Mouse (Mus musculus) liver, embryonic 14.5 days (tissue): ENCODE data around the gene Lhb. TPM values are rescaled to one million over a fixed set of nuclear protein-coding genes. Genes with fewer than 3 reads are reported as not detected.
"Not testable (repeated sequence)": the region's sequence is repeated elsewhere in the genome, so short reads cannot be mapped to it uniquely, and the experiment has no call there.

ENCODE experiments used
- ATAC-seq: fragments of 200-750 bp; cut with Nextera tagmentation; 2 replicates; pipeline ENCODE4 v1.8.0; 2017; ENCODE audit warnings: moderate number of reproducible peaks, mild to moderate bottlenecking, moderate library complexity; ENCODE audit not compliant: insufficient read depth
- DNase-seq, 3 experiments: peaks; one replicate each; pipeline ENCODE4 v3.0.0-alpha.2; 2012 to 2013; ENCODE audit warnings: low read depth in 3 of 3, low spot score in 3 of 3
- H3K27ac ChIP-seq: fragments of 300-500 bp; sonication (generic); 2 replicates; pipeline ENCODE4 v1.5.1; 2014; ENCODE audit warnings: moderate library complexity, mild to moderate bottlenecking, control low read depth, inconsistent platforms
- H3K27me3 ChIP-seq: fragments of 300-500 bp; sonication (generic); 2 replicates; pipeline ENCODE4 v1.6.1; 2014; ENCODE audit warnings: mild to moderate bottlenecking, low read length, moderate library complexity; ENCODE audit not compliant: control insufficient read depth, insufficient read depth
- H3K36me3 ChIP-seq: fragments of 300-500 bp; sonication (generic); replicated peaks from 2 replicates; pipeline ENCODE4 v1.6.1; 2014; ENCODE audit warnings: low read depth; ENCODE audit not compliant: control insufficient read depth, insufficient read depth
- H3K4me1 ChIP-seq, 2 experiments: fragments of 200-500 bp in 1 of 2; fragments of 300-500 bp in 1 of 2; sonication (generic) in 1 of 2; replicated peaks; 2 replicates each; pipeline ENCODE4 v1.6.1; 2012 to 2014; ENCODE audit warnings: antibody characterized with exemption in 1 of 2, inconsistent platforms in 1 of 2, low read length in 1 of 2; ENCODE audit not compliant: control insufficient read depth in 2 of 2, insufficient read depth in 2 of 2
- H3K4me2 ChIP-seq: fragments of 300-500 bp; sonication (generic); 2 replicates; pipeline ENCODE4 v1.6.1; 2014; ENCODE audit warnings: low read depth, mild to moderate bottlenecking, control low read depth, moderate library complexity
- H3K4me3 ChIP-seq, 2 experiments: fragments of 200-500 bp in 1 of 2; fragments of 300-500 bp in 1 of 2; sonication (generic) in 1 of 2; 2 replicates each; pipeline ENCODE4 v1.5.1; 2012 to 2014; ENCODE audit warnings: low read depth in 2 of 2, low read length in 2 of 2, mild to moderate bottlenecking in 2 of 2, control low read depth in 1 of 2, inconsistent platforms in 1 of 2, moderate library complexity in 1 of 2; ENCODE audit not compliant: insufficient read depth in 1 of 2
- H3K9ac ChIP-seq: fragments of 300-500 bp; sonication (generic); replicated peaks from 2 replicates; pipeline ENCODE4 v1.6.1; 2014; ENCODE audit warnings: mild to moderate bottlenecking, control low read depth, moderate library complexity
- H3K9me3 ChIP-seq: fragments of 300-500 bp; sonication (generic); 2 replicates; pipeline ENCODE4 v1.6.1; 2016; ENCODE audit warnings: low read length, mixed read lengths; ENCODE audit not compliant: control insufficient read depth
- CTCF ChIP-seq: IDR thresholded peaks from 2 replicates; pipeline ENCODE4 v1.5.1; 2016; ENCODE audit warnings: antibody characterized with exemption, low read depth, control low read depth
- EP300 ChIP-seq: IDR thresholded peaks from 2 replicates; pipeline ENCODE4 v1.6.1; 2016; ENCODE audit warnings: antibody characterized with exemption, low read depth
- WGBS: fragments of 180-500 bp; shearing (Covaris S2); extraction: QIAGEN DNeasy Blood & Tissue Kit; methylation state at CpG from one replicate; pipeline ENCODE4 v1.1.7; 2014; ENCODE audit not compliant: insufficient replicate concordance; 5-methylcytosine and 5-hydroxymethylcytosine counted together
- polyA plus RNA-seq, 2 experiments: library from polyadenylated mRNA; depleted of rRNA in 1 of 2; stranded (reverse) in 1 of 2; unstranded in 1 of 2; fragments of >200 nt; fragmentation: Nextera tagmentation in 1 of 2; extraction: Ambion mirVana in 1 of 2; gene quantifications; 2 replicates each; pipeline versions ENCODE4 v1.2.1 to v1.2.3; 2012 to 2014

The Lhb gene
- polyA plus RNA-seq, 2 experiments: not detected

DNA sequence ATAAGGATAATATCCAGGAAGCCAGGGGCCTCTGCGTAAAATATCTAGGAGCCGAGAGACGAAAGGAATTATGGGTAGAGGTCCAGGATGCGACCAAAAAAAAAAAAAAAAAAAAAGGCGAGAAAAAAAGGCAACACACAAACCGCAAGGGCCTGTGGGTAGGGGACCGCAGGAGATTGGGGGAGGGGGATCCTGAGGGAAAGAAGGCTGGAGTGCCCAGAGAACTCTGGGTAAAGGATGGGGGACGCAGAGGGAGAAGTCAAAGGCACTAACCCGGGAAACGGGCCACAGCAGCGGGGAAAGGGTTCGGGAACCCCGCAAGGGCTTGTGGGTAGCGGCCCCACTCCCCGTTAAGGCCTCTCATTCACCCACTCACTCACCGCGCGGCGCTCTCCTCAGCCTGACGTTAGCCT, 25.5 kb upstream of the Lhb start:
- peaks cover 41% of the 10 kb centered on the region for H3K36me3 ChIP-seq
- TF ChIP-seq CTCF (no peak), EP300 (no peak; the same call in 1 of the 2 replicates)
- peak overlapping the region; percentile 92 to 96 for H3K4me3 ChIP-seq
- peak overlapping the region; percentile 99 for H3K4me2 ChIP-seq
- peaks cover 15 to 17% of the 10 kb centered on the region in 2 experiments for H3K4me1 ChIP-seq
- under 1% methylated on average over 19 of the region's 20 CpGs for WGBS
- DNase-seq (peak in 1 of 3 experiments; percentile 49), ATAC-seq (peak; percentile 74)
- no peaks in the 10 kb centered on the region for H3K9me3 ChIP-seq
- H3K27me3 ChIP-seq: no peaks in the 10 kb centered on the region
- H3K27ac ChIP-seq: peak overlapping the region; percentile 93
- H3K9ac ChIP-seq: peak overlapping the region; percentile 97

DNA sequence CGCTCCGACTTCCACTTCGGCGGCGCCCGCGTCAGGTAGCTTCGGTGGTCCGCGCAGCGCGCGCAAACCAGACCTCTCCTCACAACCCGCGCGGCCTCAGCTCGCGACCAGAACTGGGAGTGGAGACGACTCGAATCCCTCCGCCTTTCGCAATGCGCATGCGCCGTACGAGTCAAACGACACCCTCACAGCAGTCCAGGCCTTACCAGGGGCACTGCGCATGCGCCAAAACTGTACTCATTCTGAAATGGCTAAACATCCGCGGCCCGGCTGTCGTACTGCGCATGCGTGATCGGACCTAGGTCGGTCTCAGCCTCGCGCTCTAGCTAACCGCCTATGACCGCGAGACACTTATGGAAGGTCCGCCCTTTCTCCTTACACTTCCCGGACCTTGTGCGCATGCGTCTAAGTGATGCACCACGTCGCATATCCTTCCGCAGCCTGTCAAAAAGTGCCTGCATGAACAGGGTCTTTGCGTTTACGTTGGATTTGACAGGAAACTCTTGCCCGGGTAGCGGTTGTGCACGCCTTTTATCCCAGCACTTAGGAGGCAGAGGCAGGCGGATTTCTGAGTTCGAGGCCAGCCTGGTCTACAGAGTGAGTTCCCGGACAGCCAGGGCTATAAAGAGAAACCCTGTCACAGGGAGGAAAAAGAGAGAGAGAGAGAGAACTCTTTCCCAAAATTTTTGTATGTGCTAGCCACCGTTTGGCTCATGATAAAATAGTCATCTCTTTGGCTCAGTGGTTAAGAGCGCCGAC, 24.9 kb upstream of the Lhb start, which contains the start of gene Snrnp70:
Gene Snrnp70, minus strand, starts transcription at position 165 of the 759 bp plus-strand sequence.
- no peaks in the 10 kb centered on the region for H3K9me3 ChIP-seq
- DNase-seq: peak; percentile 100
- H3K36me3 ChIP-seq: peaks cover 35% of the 10 kb centered on the region
- TF ChIP-seq EP300 (peak; percentile 28; the same call in 1 of the 2 replicates), CTCF (peak; percentile 0; the same call in 1 of the 2 replicates)
- peak within 1 kb of the TSS; percentile 92 to 96 for H3K4me3 ChIP-seq
- peak; percentile 95 for ATAC-seq
- WGBS: under 1% methylated on average over 60 of the region's 60 CpGs
- H3K4me2 ChIP-seq: peak within 1 kb of the TSS; percentile 99
- H3K27me3 ChIP-seq: no peaks in the 10 kb centered on the region
- H3K27ac ChIP-seq: peak within 1 kb of the TSS; percentile 93
- peak within 1 kb of the TSS; percentile 97 for H3K9ac ChIP-seq
- H3K4me1 ChIP-seq: peaks cover 15 to 17% of the 10 kb centered on the region in 2 experiments

DNA sequence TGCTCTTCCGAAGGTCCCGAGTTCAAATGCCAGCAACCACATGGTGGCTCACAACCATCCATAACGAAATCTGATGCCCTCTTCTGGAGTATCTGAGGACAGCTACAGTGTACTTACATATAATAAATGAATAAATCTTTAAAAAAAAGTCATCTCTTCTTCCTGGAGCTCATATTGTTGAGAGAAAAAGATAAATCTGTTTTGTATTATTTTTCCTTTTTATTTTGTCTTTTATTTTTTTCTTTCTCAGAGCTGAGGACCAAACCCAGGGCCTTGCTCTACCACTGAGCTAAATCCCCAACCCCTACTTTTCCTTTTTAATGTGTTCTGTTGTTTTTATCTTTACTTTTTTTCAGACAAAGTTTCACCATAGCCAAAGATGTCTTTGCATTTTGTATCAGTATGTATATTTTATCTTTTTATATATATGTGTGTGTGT, 24.3 kb upstream of the Lhb start:
- not testable (repeated sequence) for H3K9me3 ChIP-seq, DNase-seq, H3K27me3 ChIP-seq
- H3K36me3 ChIP-seq: peaks cover 30% of the 10 kb centered on the region
- 0% methylated on average over 3 of the region's 3 CpGs for WGBS
- peak overlapping the region; percentile 40 for H3K27ac ChIP-seq
- H3K9ac ChIP-seq: peak overlapping the region; percentile 52
- H3K4me1 ChIP-seq: peaks cover 15 to 17% of the 10 kb centered on the region in 2 experiments
- peak overlapping the region; percentile 72 for H3K4me2 ChIP-seq
- peak; percentile 50 for ATAC-seq
- peak overlapping the region; percentile 81 to 96 for H3K4me3 ChIP-seq

DNA sequence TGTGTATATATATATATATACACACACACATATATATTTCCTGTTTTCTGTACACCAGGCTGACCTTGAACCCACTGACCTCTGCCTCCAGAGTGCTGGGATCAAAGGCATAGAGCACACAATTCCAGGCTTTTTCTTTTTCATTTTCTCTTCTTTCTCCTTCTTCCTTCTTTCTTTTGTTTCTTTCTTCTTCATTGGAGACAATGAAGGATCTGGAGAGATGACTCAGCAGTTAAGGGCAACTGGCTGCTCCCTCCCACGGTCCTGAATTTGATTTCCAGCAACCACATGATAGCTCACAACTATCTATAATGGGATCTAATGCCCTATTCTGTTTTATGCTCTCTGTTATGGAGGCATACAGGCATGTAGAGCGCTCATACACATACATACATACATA, 23.8 kb upstream of the Lhb start:
- Histone ChIP-seq H3K4me2 (peak overlapping the region; percentile 72), H3K9ac (no peak overlapping the region)
- WGBS: 45% methylated on average over 2 of the region's 2 CpGs

GRCm38 (mm10) chr7:45401521-45402085, 19.0 kb upstream of the Lhb start:
- Histone ChIP-seq H3K36me3 (no peaks in the 10 kb centered on the region), H3K27me3 (peaks cover 16% of the 10 kb centered on the region), H3K27ac (no peak overlapping the region), H3K4me3 (no peak overlapping the region), H3K9me3 (no peaks in the 10 kb centered on the region), H3K4me1 (peaks cover 3 to 4% of the 10 kb centered on the region in 2 experiments; a peak in 3 of 4 replicates), H3K4me2 (no peak overlapping the region), H3K9ac (no peak overlapping the region)
- 68% methylated on average over 10 of the region's 10 CpGs for WGBS
- TF ChIP-seq EP300 (no peak), CTCF (no peak)
- no peak for DNase-seq
- no peak for ATAC-seq

More for the DNA sequence above, 23.8 kb upstream of the Lhb start:
- peaks cover 26% of the 10 kb centered on the region for H3K36me3 ChIP-seq
- H3K9me3 ChIP-seq: no peaks in the 10 kb centered on the region
- no peak overlapping the region for H3K27ac ChIP-seq
- H3K4me3 ChIP-seq: no peak overlapping the region; a peak in 1 of 4 replicates
- no peak for ATAC-seq
- DNase-seq: no peak
- TF ChIP-seq CTCF (no peak), EP300 (no peak)
- H3K4me1 ChIP-seq: peaks cover 15 to 17% of the 10 kb centered on the region in 2 experiments
- H3K27me3 ChIP-seq: no peaks in the 10 kb centered on the region
